In the genomic region with DNA sequence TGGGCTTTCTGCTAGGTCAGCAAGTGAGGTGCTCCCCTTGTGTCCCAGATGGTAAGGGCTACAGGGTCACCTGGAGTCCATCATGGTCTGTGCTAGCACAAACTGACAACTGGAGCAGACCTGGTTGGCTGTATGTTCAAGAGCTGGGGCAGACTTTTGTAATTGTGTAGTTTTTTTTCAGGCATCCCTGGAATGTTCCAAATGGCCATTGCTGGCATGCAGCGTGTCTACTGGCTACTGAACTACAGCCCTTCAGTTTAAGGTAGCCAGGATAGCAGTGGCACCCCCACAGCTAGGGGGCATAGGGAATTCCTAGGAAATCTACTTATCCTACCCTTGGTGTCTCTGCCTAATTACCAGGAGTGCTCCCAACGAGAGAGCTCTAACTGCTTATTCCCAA, we compare ENCODE assay signal across 12 mouse cellular contexts.
"Had no signal": no experiment of that assay in that cellular context is flagged by ENCODE, and none has a peak within 500 bp of the region (broad histone marks: within the 10 kb centered on the region; RNA-seq: fewer than 3 reads in every experiment).

No protein-coding gene starts in this region.

- H3K4me1 ChIP-seq: intestine, embryonic 15.5 days; liver, embryonic 12.5 days; lung, embryonic 15.5 days; midbrain, embryonic 10.5 days had no signal

- ATAC-seq: liver, embryonic 12.5 days had no signal

- H3K27me3 ChIP-seq: intestine, embryonic 15.5 days; limb, embryonic 15.5 days; liver, embryonic 12.5 days; lung, embryonic 15.5 days; neural tube, embryonic 13.5 days had no signal

- H3K4me2 ChIP-seq: intestine, embryonic 15.5 days; limb, embryonic 15.5 days; liver, embryonic 12.5 days; lung, embryonic 15.5 days; neural tube, embryonic 13.5 days had no signal

- H3K9ac ChIP-seq: intestine, embryonic 15.5 days; limb, embryonic 15.5 days; liver, embryonic 12.5 days; lung, embryonic 15.5 days; neural tube, embryonic 13.5 days had no signal

- H3K4me3 ChIP-seq: intestine, embryonic 15.5 days; limb, embryonic 15.5 days; liver, embryonic 12.5 days; lung, embryonic 15.5 days; midbrain, embryonic 10.5 days; neural tube, embryonic 13.5 days had no signal

- H3K27ac ChIP-seq: intestine, embryonic 15.5 days; limb, embryonic 15.5 days; liver, embryonic 12.5 days; lung, embryonic 15.5 days; midbrain, embryonic 10.5 days; neural tube, embryonic 13.5 days; stomach, postnatal 0 days had no signal

- H3K9me3 ChIP-seq: intestine, embryonic 15.5 days; limb, embryonic 15.5 days; liver, embryonic 12.5 days; lung, embryonic 15.5 days; midbrain, embryonic 10.5 days; neural tube, embryonic 13.5 days had no signal

- DNase-seq: layer of hippocampus, adult 9-11 months; layer of hippocampus, postnatal 36 days; lung, postnatal 14 days; right cerebral cortex, postnatal 14 days; thymus, postnatal 4 days had no signal
